Mouse (Mus musculus) limb, embryonic 12.5 days (tissue): Measurements from ENCODE around the gene Piga. TPM values are rescaled to one million over a fixed set of nuclear protein-coding genes. Genes with fewer than 3 reads are reported as not detected.

ENCODE experiments used
- ATAC-seq: fragments of 200-750 bp; cut with Nextera tagmentation; 2 replicates; pipeline ENCODE4 v1.8.0; 2017; ENCODE audit warnings: low read depth, moderate TSS enrichment; ENCODE audit not compliant: insufficient number of reproducible peaks, insufficient read depth, low FRiP score, low TSS enrichment
- H3K27ac ChIP-seq: fragments of 300-500 bp; sonication (generic); 2 replicates; pipeline ENCODE4 v1.5.1; 2016; ENCODE audit warnings: mild to moderate bottlenecking, moderate library complexity
- H3K27me3 ChIP-seq: fragments of 300-500 bp; sonication (generic); 2 replicates; pipeline ENCODE4 v1.6.1; 2016; ENCODE audit warnings: mild to moderate bottlenecking, moderate library complexity
- H3K36me3 ChIP-seq: fragments of 300-500 bp; sonication (generic); 2 replicates; pipeline ENCODE4 v1.6.1; 2016; ENCODE audit warnings: mild to moderate bottlenecking, moderate library complexity
- H3K4me1 ChIP-seq: fragments of 300-500 bp; sonication (generic); replicated peaks from 2 replicates; pipeline ENCODE4 v1.6.1; 2016
- H3K4me2 ChIP-seq: fragments of 300-500 bp; sonication (generic); 2 replicates; pipeline ENCODE4 v1.6.1; 2016; ENCODE audit warnings: mild to moderate bottlenecking, moderate library complexity
- H3K4me3 ChIP-seq: fragments of 300-500 bp; sonication (generic); replicated peaks from 2 replicates; pipeline ENCODE4 v1.5.1; 2016; ENCODE audit warnings: mild to moderate bottlenecking
- H3K9ac ChIP-seq: fragments of 300-500 bp; sonication (generic); replicated peaks from 2 replicates; pipeline ENCODE4 v1.6.1; 2016; ENCODE audit warnings: mild to moderate bottlenecking, moderate library complexity
- H3K9me3 ChIP-seq: fragments of 300-500 bp; sonication (generic); 2 replicates; pipeline ENCODE4 v1.6.1; 2016; ENCODE audit warnings: mild to moderate bottlenecking, moderate library complexity
- WGBS: fragments of 180-500 bp; shearing (Covaris S2); methylation state at CpG from one replicate; pipeline ENCODE4 v1.1.7; 2016; 5-methylcytosine and 5-hydroxymethylcytosine counted together
- polyA plus RNA-seq: library from polyadenylated mRNA; unstranded; fragments of >200 nt; fragmentation: Nextera tagmentation; extraction: Ambion mirVana; gene quantifications from 2 replicates; pipeline ENCODE4 v1.2.1, GENCODE M21; 2016

The Piga gene
- polyA plus RNA-seq, 1 experiment from 2014 or later, result 16.1 TPM

DNA sequence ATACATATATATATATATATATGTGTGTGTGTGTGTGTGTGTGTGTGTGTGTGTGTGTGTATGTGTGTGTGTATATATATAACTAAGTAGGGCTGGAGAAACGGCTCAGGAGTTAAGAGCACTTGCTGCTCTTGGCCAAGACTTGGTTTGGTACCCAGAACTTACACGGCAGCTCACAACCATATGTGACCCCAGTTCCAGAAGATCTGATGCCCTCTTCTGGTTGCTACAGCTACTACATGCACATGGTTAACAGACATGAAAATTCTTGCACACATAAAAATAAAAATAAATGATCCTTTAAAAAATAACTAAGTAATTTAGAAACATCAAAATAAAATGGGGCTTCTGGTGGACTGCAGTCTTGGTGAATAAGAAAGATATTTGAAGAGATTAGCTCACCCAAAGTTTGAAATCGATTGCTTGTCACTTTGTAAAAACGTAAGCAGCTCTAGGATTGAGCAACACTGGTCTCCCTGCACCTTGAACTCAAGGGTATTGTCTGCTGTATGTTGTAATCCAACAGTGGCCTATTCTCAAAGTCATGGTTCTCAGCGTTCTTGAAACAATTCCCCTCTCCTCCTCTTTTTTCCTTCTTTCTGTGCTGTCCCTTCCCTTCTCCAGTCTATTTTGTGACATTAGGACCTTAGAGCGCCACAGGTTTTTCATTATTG is 39.8 kb downstream of the Piga start:
- H3K27ac ChIP-seq, result no peak overlapping the region
- H3K36me3 ChIP-seq, result no peaks in the 10 kb centered on the region
- peaks cover 11% of the 10 kb centered on the region; the same call in 1 of the 2 replicates for H3K27me3 ChIP-seq
- no peak overlapping the region for H3K4me2 ChIP-seq
- no peak for ATAC-seq
- H3K9me3 ChIP-seq, result no peaks in the 10 kb centered on the region
- 58% methylated on average over 6 of the region's 6 CpGs for WGBS
- H3K9ac ChIP-seq, result no peak overlapping the region
- no peaks in the 10 kb centered on the region for H3K4me1 ChIP-seq
- no peak overlapping the region for H3K4me3 ChIP-seq

Other genes with a start within 250 kb of the Piga start
- gene Bmx, start 161.6 kb upstream of the Piga start, polyA plus RNA-seq, result 0.24 and 0.58 TPM in 2 replicates
- gene Pir, start 150.4 kb upstream of the Piga start, polyA plus RNA-seq, result 7.1 and 8.6 TPM in 2 replicates
- gene Vegfd, start 46.4 kb upstream of the Piga start, polyA plus RNA-seq, result 4.0 and 4.5 TPM in 2 replicates
- gene Asb11, start 17.2 kb downstream of the Piga start, polyA plus RNA-seq, result not detected in 2 replicates
- 1.2 and 1.6 TPM in 2 replicates for gene Asb9, start 86.5 kb downstream of the Piga start, polyA plus RNA-seq